Mouse (Mus musculus): ENCODE measurements around the gene Klf7. TPM values are rescaled to one million over a fixed set of nuclear protein-coding genes. Genes with fewer than 3 reads are reported as not detected.

Gene Klf7
- polyA plus RNA-seq, 1 experiment from 2014 or later, result 35.5 TPM

GRCm38 (mm10) chr1:64066320-64067254 is 55.5 kb downstream of the Klf7 start:
- DNase-seq (ENCODE audit: low spot score) (peak; percentile 67), ATAC-seq (ENCODE audit: insufficient read depth, low FRiP score, low TSS enrichment) (peak; percentile 95)
- H3K4me2 ChIP-seq (ENCODE audit: low read depth), result no peak overlapping the region
- H3K9me3 ChIP-seq (ENCODE audit: control insufficient read depth, low read length), result no peaks in the 10 kb centered on the region
- 47% methylated on average over 10 of the region's 10 CpGs for WGBS
- no peak overlapping the region for H3K4me3 ChIP-seq (ENCODE audit: low read depth, low read length)
- H3K27me3 ChIP-seq (ENCODE audit: control insufficient read depth, insufficient read depth, low read length), result no peaks in the 10 kb centered on the region
- H3K9ac ChIP-seq (ENCODE audit: low read length), result no peak overlapping the region
- no peaks in the 10 kb centered on the region for H3K36me3 ChIP-seq (ENCODE audit: control insufficient read depth, insufficient read depth, low read length)
- peak overlapping the region; percentile 67 for H3K27ac ChIP-seq (ENCODE audit: low read depth, low read length)
- peaks cover 11% of the 10 kb centered on the region; the same call in 1 of the 2 replicates for H3K4me1 ChIP-seq (ENCODE audit: control insufficient read depth, insufficient read depth, low read length)

GRCm38 (mm10) chr1:64061488-64061887 is 60.6 kb downstream of the Klf7 start:
- H3K27me3 ChIP-seq (ENCODE audit: control insufficient read depth, insufficient read depth, low read length), result no peaks in the 10 kb centered on the region
- no peaks in the 10 kb centered on the region for H3K36me3 ChIP-seq (ENCODE audit: control insufficient read depth, insufficient read depth, low read length)
- H3K4me2 ChIP-seq (ENCODE audit: low read depth), result no peak overlapping the region
- peak overlapping the region; percentile 76 for H3K27ac ChIP-seq (ENCODE audit: low read depth, low read length)
- ATAC-seq (ENCODE audit: insufficient read depth, low FRiP score, low TSS enrichment), result no peak
- H3K9ac ChIP-seq (ENCODE audit: low read length), result no peak overlapping the region
- 85% methylated on average over 10 of the region's 10 CpGs for WGBS
- DNase-seq (ENCODE audit: low spot score), result no peak
- no peaks in the 10 kb centered on the region for H3K9me3 ChIP-seq (ENCODE audit: control insufficient read depth, low read length)
- peaks cover 26% of the 10 kb centered on the region for H3K4me1 ChIP-seq (ENCODE audit: control insufficient read depth, insufficient read depth, low read length)
- no peak overlapping the region for H3K4me3 ChIP-seq (ENCODE audit: low read depth, low read length)

DNA sequence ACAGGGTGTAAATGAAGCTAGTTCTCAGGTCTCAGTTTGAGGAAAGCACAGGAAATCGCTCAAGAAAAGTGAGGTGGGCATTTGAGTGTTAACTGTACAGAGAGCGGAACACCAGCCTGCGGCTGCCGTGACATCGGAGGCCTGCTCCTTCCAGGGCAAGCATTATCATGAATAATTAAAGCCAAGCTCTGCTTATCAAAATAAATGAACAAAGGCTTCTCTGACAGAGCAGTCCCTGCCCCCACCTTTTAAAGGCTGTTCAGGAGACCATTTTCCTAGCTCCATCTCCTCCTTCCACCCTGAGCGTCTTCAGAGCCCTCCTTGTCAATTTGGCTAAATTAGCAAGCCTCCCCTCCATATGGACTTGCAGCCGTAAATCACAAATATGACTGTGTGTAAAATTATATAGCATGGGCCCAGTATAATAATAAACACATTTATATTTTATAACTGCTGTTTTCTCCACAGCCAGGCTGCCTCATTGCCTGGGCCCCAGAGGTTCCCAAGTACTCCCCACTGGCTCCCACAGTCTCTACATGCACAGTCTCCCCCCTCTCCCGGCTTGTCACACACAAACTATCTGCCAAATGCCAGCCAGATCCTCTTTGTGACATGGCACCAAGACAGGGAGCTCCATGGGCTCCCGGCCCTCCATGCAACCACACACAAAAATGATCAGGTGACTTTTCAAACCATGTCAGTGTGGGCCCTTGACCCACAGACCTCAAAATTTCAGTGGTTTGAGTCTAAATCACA is 61.2 kb downstream of the Klf7 start:
- 51% methylated on average over 9 of the region's 9 CpGs for WGBS
- H3K9ac ChIP-seq (ENCODE audit: low read length), result peak overlapping the region; percentile 12; the same call in 1 of the 2 replicates
- peaks cover 20% of the 10 kb centered on the region for H3K4me1 ChIP-seq (ENCODE audit: control insufficient read depth, insufficient read depth, low read length)

DNA sequence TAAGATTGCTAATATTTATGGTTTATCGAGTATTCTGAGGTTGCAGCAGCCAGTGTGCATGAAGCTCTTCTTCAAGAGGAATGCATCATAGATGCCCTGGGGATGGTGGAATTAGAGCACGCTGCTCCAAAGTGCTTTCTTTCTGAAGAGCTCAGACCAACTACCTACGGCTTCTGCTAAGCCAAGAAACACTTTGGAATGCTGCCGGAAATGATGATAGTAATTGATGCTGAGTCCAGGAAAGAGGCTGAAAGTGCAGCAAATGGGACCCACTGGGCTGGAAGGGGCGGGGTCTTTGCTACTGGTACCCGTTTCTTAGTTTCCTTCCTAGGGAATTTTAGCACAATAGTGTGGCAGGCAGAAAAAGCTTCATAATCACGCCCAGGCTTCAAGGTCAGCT is 62.0 kb downstream of the Klf7 start:
- H3K4me2 ChIP-seq (ENCODE audit: low read depth), result no peak overlapping the region
- H3K9me3 ChIP-seq (ENCODE audit: control insufficient read depth, low read length), result no peaks in the 10 kb centered on the region
- no peak overlapping the region for H3K9ac ChIP-seq (ENCODE audit: low read length)
- H3K27me3 ChIP-seq (ENCODE audit: control insufficient read depth, insufficient read depth, low read length), result no peaks in the 10 kb centered on the region
- no peak for DNase-seq (ENCODE audit: low spot score)
- H3K36me3 ChIP-seq (ENCODE audit: control insufficient read depth, insufficient read depth, low read length), result no peaks in the 10 kb centered on the region
- peak overlapping the region; percentile 76 for H3K27ac ChIP-seq (ENCODE audit: low read depth, low read length)
- WGBS, result 81% methylated on average over 7 of the region's 7 CpGs
- no peak for ATAC-seq (ENCODE audit: insufficient read depth, low FRiP score, low TSS enrichment)
- peaks cover 16% of the 10 kb centered on the region for H3K4me1 ChIP-seq (ENCODE audit: control insufficient read depth, insufficient read depth, low read length)
- no peak overlapping the region for H3K4me3 ChIP-seq (ENCODE audit: low read depth, low read length)

More for the DNA sequence above, 61.2 kb downstream of the Klf7 start:
- H3K9me3 ChIP-seq (ENCODE audit: control insufficient read depth, low read length), result no peaks in the 10 kb centered on the region
- DNase-seq (ENCODE audit: low spot score), result peak; percentile 43
- H3K27me3 ChIP-seq (ENCODE audit: control insufficient read depth, insufficient read depth, low read length), result no peaks in the 10 kb centered on the region
- H3K4me3 ChIP-seq (ENCODE audit: low read depth, low read length), result no peak overlapping the region
- H3K27ac ChIP-seq (ENCODE audit: low read depth, low read length), result peak overlapping the region; percentile 76
- no peak overlapping the region for H3K4me2 ChIP-seq (ENCODE audit: low read depth)
- peak; percentile 40 for ATAC-seq (ENCODE audit: insufficient read depth, low FRiP score, low TSS enrichment)
- H3K36me3 ChIP-seq (ENCODE audit: control insufficient read depth, insufficient read depth, low read length), result no peaks in the 10 kb centered on the region

DNA sequence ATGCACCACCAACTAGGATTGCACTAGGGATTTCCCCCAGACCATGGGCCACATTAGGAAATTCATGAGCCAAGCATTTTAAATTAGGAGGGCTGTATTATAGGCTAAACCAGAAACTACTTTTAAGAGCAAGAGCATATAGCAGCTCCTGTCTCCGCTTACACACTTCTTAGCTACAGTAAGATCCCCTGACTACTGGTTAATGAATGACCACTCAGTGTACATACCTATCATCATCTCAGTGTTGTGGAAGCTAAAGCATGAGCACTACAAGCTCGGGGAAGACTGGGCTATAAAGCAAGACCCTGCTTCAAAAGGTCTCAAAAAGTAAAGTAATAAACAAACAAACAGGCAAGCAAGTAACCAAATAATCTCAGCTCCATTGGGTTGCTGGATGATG is 65.5 kb downstream of the Klf7 start:
- Histone ChIP-seq H3K4me3 (ENCODE audit: low read depth, low read length) (no peak overlapping the region), H3K36me3 (ENCODE audit: control insufficient read depth, insufficient read depth, low read length) (no peaks in the 10 kb centered on the region), H3K4me2 (ENCODE audit: low read depth) (no peak overlapping the region), H3K9me3 (ENCODE audit: control insufficient read depth, low read length) (no peaks in the 10 kb centered on the region), H3K4me1 (ENCODE audit: control insufficient read depth, insufficient read depth, low read length) (peaks cover 16% of the 10 kb centered on the region), H3K27ac (ENCODE audit: low read depth, low read length) (no peak overlapping the region), H3K27me3 (ENCODE audit: control insufficient read depth, insufficient read depth, low read length) (no peaks in the 10 kb centered on the region), H3K9ac (ENCODE audit: low read length) (no peak overlapping the region)
- DNase-seq (ENCODE audit: low spot score) (no peak), ATAC-seq (ENCODE audit: insufficient read depth, low FRiP score, low TSS enrichment) (no peak)
- 86% methylated on average over 2 of the region's 2 CpGs for WGBS

DNA sequence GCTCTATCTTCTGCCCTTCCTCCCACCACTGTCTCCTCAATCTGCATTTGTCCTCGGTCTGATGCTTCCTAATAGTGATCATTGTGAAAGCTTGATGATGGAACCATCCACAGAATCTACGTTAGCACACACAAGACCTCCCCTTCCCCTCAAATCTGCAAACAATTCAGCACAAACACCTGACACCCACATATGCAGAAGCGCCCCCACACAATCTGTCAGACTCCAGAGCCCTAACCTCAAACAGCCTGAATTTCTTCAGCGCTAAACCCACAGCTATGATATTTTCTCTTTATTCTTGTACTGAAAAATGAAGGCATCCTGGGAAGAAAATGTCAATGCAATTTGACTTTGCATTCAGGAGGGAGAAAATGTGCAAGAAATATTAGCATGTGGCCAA is 66.1 kb downstream of the Klf7 start:
- 85% methylated on average over 4 of the region's 4 CpGs for WGBS
- H3K4me3 ChIP-seq (ENCODE audit: low read depth, low read length), result no peak overlapping the region
- ATAC-seq (ENCODE audit: insufficient read depth, low FRiP score, low TSS enrichment) (no peak), DNase-seq (ENCODE audit: low spot score) (no peak)
- H3K27ac ChIP-seq (ENCODE audit: low read depth, low read length), result no peak overlapping the region
- H3K9me3 ChIP-seq (ENCODE audit: control insufficient read depth, low read length), result no peaks in the 10 kb centered on the region
- no peak overlapping the region for H3K4me2 ChIP-seq (ENCODE audit: low read depth)
- no peak overlapping the region for H3K9ac ChIP-seq (ENCODE audit: low read length)
- no peaks in the 10 kb centered on the region for H3K36me3 ChIP-seq (ENCODE audit: control insufficient read depth, insufficient read depth, low read length)
- peaks cover 12% of the 10 kb centered on the region for H3K4me1 ChIP-seq (ENCODE audit: control insufficient read depth, insufficient read depth, low read length)
- no peaks in the 10 kb centered on the region for H3K27me3 ChIP-seq (ENCODE audit: control insufficient read depth, insufficient read depth, low read length)

- DNase-seq (ENCODE audit: low spot score), result no peak
- Histone ChIP-seq H3K9ac (ENCODE audit: low read length) (no peak overlapping the region), H3K9me3 (ENCODE audit: control insufficient read depth, low read length) (no peaks in the 10 kb centered on the region), H3K4me1 (ENCODE audit: control insufficient read depth, insufficient read depth, low read length) (peaks cover 6% of the 10 kb centered on the region; the same call in 1 of the 2 replicates), H3K27ac (ENCODE audit: low read depth, low read length) (no peak overlapping the region), H3K4me2 (ENCODE audit: low read depth) (no peak overlapping the region), H3K27me3 (ENCODE audit: control insufficient read depth, insufficient read depth, low read length) (no peaks in the 10 kb centered on the region), H3K4me3 (ENCODE audit: low read depth, low read length) (no peak overlapping the region), H3K36me3 (ENCODE audit: control insufficient read depth, insufficient read depth, low read length) (no peaks in the 10 kb centered on the region)
- 88% methylated on average over 4 of the region's 4 CpGs for WGBS
- no peak for ATAC-seq (ENCODE audit: insufficient read depth, low FRiP score, low TSS enrichment)
These were observed 66.9 kb downstream of the Klf7 start for GRCm38 (mm10) chr1:64055210-64055609.

GRCm38 (mm10) chr1:64052069-64052750 is 69.9 kb downstream of the Klf7 start:
- DNase-seq (ENCODE audit: low spot score) (no peak), ATAC-seq (ENCODE audit: insufficient read depth, low FRiP score, low TSS enrichment) (no peak)
- Histone ChIP-seq H3K4me2 (ENCODE audit: low read depth) (no peak overlapping the region), H3K9me3 (ENCODE audit: control insufficient read depth, low read length) (no peaks in the 10 kb centered on the region), H3K4me1 (ENCODE audit: control insufficient read depth, insufficient read depth, low read length) (no peaks in the 10 kb centered on the region), H3K27me3 (ENCODE audit: control insufficient read depth, insufficient read depth, low read length) (no peaks in the 10 kb centered on the region), H3K27ac (ENCODE audit: low read depth, low read length) (no peak overlapping the region), H3K36me3 (ENCODE audit: control insufficient read depth, insufficient read depth, low read length) (no peaks in the 10 kb centered on the region), H3K4me3 (ENCODE audit: low read depth, low read length) (no peak overlapping the region), H3K9ac (ENCODE audit: low read length) (no peak overlapping the region)
- 83% methylated on average over 7 of the region's 7 CpGs for WGBS

Data from neural tube, embryonic 11.5 days (tissue).